Mouse (Mus musculus): Measurements from ENCODE around the gene 1700011L22Rik. TPM values are rescaled to one million over a fixed set of nuclear protein-coding genes. Genes with fewer than 3 reads are reported as not detected.

The 1700011L22Rik gene
- not detected in 2 replicates for polyA plus RNA-seq (2012; rRNA removed; ENCODE audit: low replicate concordance)

GRCm38 (mm10) chr8:79248470-79248869 is at the start of gene 1700011L22Rik:
1700011L22Rik (minus strand) TSS chr8:79248570.

GRCm38 (mm10) chr8:79294610-79295275 is 46.4 kb upstream of the 1700011L22Rik start, which contains the start of gene Mmaa:
Mmaa (minus strand) TSS chr8:79294937.

Other genes with a start within 250 kb of the 1700011L22Rik start
- gene Zfp827, start 220.1 kb downstream of the 1700011L22Rik start, polyA plus RNA-seq (2012; rRNA removed; ENCODE audit: low replicate concordance) = 8.7 and 11.3 TPM in 2 replicates
- gene Mmaa, start 46.4 kb upstream of the 1700011L22Rik start, polyA plus RNA-seq (2012; rRNA removed; ENCODE audit: low replicate concordance) = 1.4 and 2.4 TPM in 2 replicates
- gene Smad1, start 150.9 kb upstream of the 1700011L22Rik start, polyA plus RNA-seq (2012; rRNA removed; ENCODE audit: low replicate concordance) = 58.2 and 64.3 TPM in 2 replicates

All from duodenum, adult 2 months (tissue).